Mouse (Mus musculus) hindbrain, embryonic 13.5 days (tissue): ENCODE data around the gene Caskin2. TPM values are rescaled to one million over a fixed set of nuclear protein-coding genes. Genes with fewer than 3 reads are reported as not detected.

Experiments
- microRNA-seq: library from miRNA; unstranded; fragments of <30 nt; microRNA quantifications from one replicate; pipeline ENCODE4, GENCODE M21; 2016
- polyA plus RNA-seq: library from polyadenylated mRNA; unstranded; fragments of >200 nt; fragmentation: Nextera tagmentation; extraction: Ambion mirVana; gene quantifications from 2 replicates; pipeline ENCODE4 v1.2.1, GENCODE M21; 2015

The Caskin2 gene
- polyA plus RNA-seq, 1 experiment from 2014 or later = 11.8 TPM

Small RNA genes within 50 kb of the gene (microRNA-seq; reads per million reads assigned to microRNA genes)
- gene Mir5621 = not detected

Other genes with a start within 250 kb of the Caskin2 start
- 109 and 110 TPM in 2 replicates for gene Nup85, start 249.2 kb downstream of the Caskin2 start, polyA plus RNA-seq
- 76.0 and 81.3 TPM in 2 replicates for gene Mrps7, start 209.7 kb downstream of the Caskin2 start, polyA plus RNA-seq
- 33.6 and 35.6 TPM in 2 replicates for gene Gga3, start 209.6 kb downstream of the Caskin2 start, polyA plus RNA-seq
- 11.3 and 11.5 TPM in 2 replicates for gene Mif4gd, start 200.7 kb downstream of the Caskin2 start, polyA plus RNA-seq
- gene Slc25a19, start 185.3 kb downstream of the Caskin2 start, polyA plus RNA-seq = 35.6 and 41.1 TPM in 2 replicates
- gene Grb2, start 105.0 kb downstream of the Caskin2 start, polyA plus RNA-seq = 184 and 196 TPM in 2 replicates
- gene Tmem94, start 48.2 kb downstream of the Caskin2 start, polyA plus RNA-seq = 30.9 TPM in 2 replicates
- gene Tsen54, start 1.1 kb upstream of the Caskin2 start, polyA plus RNA-seq = 24.5 and 25.4 TPM in 2 replicates
- gene Llgl2, start 10.4 kb upstream of the Caskin2 start, polyA plus RNA-seq = 1.00 and 2.2 TPM in 2 replicates
- not detected in 2 replicates for gene Myo15b, start 44.8 kb upstream of the Caskin2 start, polyA plus RNA-seq
- gene Smim5, start 86.3 kb upstream of the Caskin2 start, polyA plus RNA-seq = 2.0 and 2.7 TPM in 2 replicates
- gene Smim6, start 98.4 kb upstream of the Caskin2 start, polyA plus RNA-seq = 0.88 and 1.0 TPM in 2 replicates
- gene Sap30bp, start 119.6 kb upstream of the Caskin2 start, polyA plus RNA-seq = 49.9 and 55.3 TPM in 2 replicates
- gene Recql5, start 119.8 kb upstream of the Caskin2 start, polyA plus RNA-seq = 25.0 and 25.9 TPM in 2 replicates
- gene Itgb4, start 161.1 kb upstream of the Caskin2 start, polyA plus RNA-seq = 0.88 and 1.3 TPM in 2 replicates
- 64.3 and 65.5 TPM in 2 replicates for gene Galk1, start 199.1 kb upstream of the Caskin2 start, polyA plus RNA-seq
- gene H3f3b, start 214.3 kb upstream of the Caskin2 start, polyA plus RNA-seq = 2,444 and 2,571 TPM in 2 replicates
- gene Unk, start 216.7 kb upstream of the Caskin2 start, polyA plus RNA-seq = 33.8 and 37.1 TPM in 2 replicates